Mouse (Mus musculus) spleen, adult 2 months (tissue): ENCODE measurements around the gene Iqschfp. TPM values are rescaled to one million over a fixed set of nuclear protein-coding genes. Genes with fewer than 3 reads are reported as not detected.

Experiments
- DNase-seq, 2 experiments: peaks; one replicate each; pipeline versions ENCODE4 v3.0.0 to v3.0.0-alpha.2; 2012 to 2021; ENCODE audit warnings: low spot score in 2 of 2, low read depth in 1 of 2
- H3K27ac ChIP-seq: fragments of 200-500 bp; 2 replicates; pipeline ENCODE4 v1.5.1; 2012; ENCODE audit warnings: low read length, inconsistent platforms; ENCODE audit not compliant: insufficient read depth
- H3K27me3 ChIP-seq: fragments of 200-500 bp; 2 replicates; pipeline ENCODE4 v1.6.1; 2012; ENCODE audit warnings: mild to moderate bottlenecking, moderate library complexity, low read length, inconsistent platforms; ENCODE audit not compliant: control insufficient read depth, insufficient read depth
- H3K36me3 ChIP-seq: fragments of 200-500 bp; 2 replicates; pipeline ENCODE4 v1.6.1; 2012; ENCODE audit warnings: mild to moderate bottlenecking, low read length, inconsistent platforms; ENCODE audit not compliant: control insufficient read depth, insufficient read depth
- H3K4me1 ChIP-seq: fragments of 200-500 bp; 2 replicates; pipeline ENCODE4 v1.6.1; 2011; ENCODE audit warnings: inconsistent platforms; ENCODE audit not compliant: control insufficient read depth, insufficient read depth, insufficient read length
- H3K4me3 ChIP-seq: fragments of 200-500 bp; 2 replicates; pipeline ENCODE4 v1.5.1; 2011; ENCODE audit warnings: mild to moderate bottlenecking, inconsistent platforms; ENCODE audit not compliant: insufficient read depth, insufficient read length; ENCODE audit errors: extremely low read depth
- CTCF ChIP-seq: fragments of 200-500 bp; IDR thresholded peaks from 2 replicates; pipeline ENCODE4 v1.5.1; 2011; ENCODE audit warnings: mild to moderate bottlenecking, inconsistent platforms; ENCODE audit not compliant: insufficient read depth, insufficient read length, insufficient replicate concordance; ENCODE audit errors: extremely low read depth
- POLR2A ChIP-seq: fragments of 200-500 bp; IDR thresholded peaks from 2 replicates; pipeline ENCODE4 v1.6.1; 2011; ENCODE audit warnings: low read depth, low read length, inconsistent platforms
- WGBS: fragments of 180-500 bp; shearing (Covaris S2); methylation state at CpG from one replicate; pipeline ENCODE4 v1.1.7; 2018; 5-methylcytosine and 5-hydroxymethylcytosine counted together
- polyA plus RNA-seq: library from polyadenylated mRNA; depleted of rRNA; stranded (reverse); fragments of >200 nt; gene quantifications from 2 replicates; pipeline ENCODE4 v1.2.3, GENCODE M21; 2012

Iqschfp gene
- polyA plus RNA-seq, 1 experiment = not detected

- WGBS = 83% methylated on average over 2 of the region's 2 CpGs
- no peak overlapping the region for H3K27ac ChIP-seq
- TF ChIP-seq CTCF = no peak
- TF ChIP-seq POLR2A = no peak
- H3K27me3 ChIP-seq = no peaks in the 10 kb centered on the region
- no peak for DNase-seq
- H3K36me3 ChIP-seq = no peaks in the 10 kb centered on the region
- no peaks in the 10 kb centered on the region for H3K4me1 ChIP-seq
- H3K4me3 ChIP-seq = no peak overlapping the region
Observed at GRCm38 (mm10) chr3:68434897-68435296, 542.9 kb downstream of the Iqschfp start.

GRCm38 (mm10) chr3:68448480-68448879 is 556.4 kb downstream of the Iqschfp start:
- 64% methylated on average over 2 of the region's 2 CpGs for WGBS
- no peaks in the 10 kb centered on the region for H3K27me3 ChIP-seq
- no peaks in the 10 kb centered on the region for H3K36me3 ChIP-seq
- TF ChIP-seq CTCF (no peak), POLR2A (no peak)
- no peak overlapping the region for H3K27ac ChIP-seq
- H3K4me3 ChIP-seq = no peak overlapping the region
- DNase-seq = no peak
- H3K4me1 ChIP-seq = no peaks in the 10 kb centered on the region

- Histone ChIP-seq H3K4me1 (no peaks in the 10 kb centered on the region), H3K36me3 (no peaks in the 10 kb centered on the region), H3K27me3 (no peaks in the 10 kb centered on the region), H3K4me3 (no peak overlapping the region), H3K27ac (no peak overlapping the region)
- DNase-seq = no peak
- 90% methylated on average over 1 of the region's 1 CpGs for WGBS
- TF ChIP-seq POLR2A (no peak), CTCF (no peak)
Observed at GRCm38 (mm10) chr3:68451634-68452033, 559.6 kb downstream of the Iqschfp start.

GRCm38 (mm10) chr3:68453266-68453665 is 561.2 kb downstream of the Iqschfp start:
- no peak for DNase-seq
- TF ChIP-seq POLR2A = no peak
- no peak for TF ChIP-seq CTCF
- Histone ChIP-seq H3K4me1 (no peaks in the 10 kb centered on the region), H3K27ac (no peak overlapping the region), H3K36me3 (no peaks in the 10 kb centered on the region), H3K27me3 (no peaks in the 10 kb centered on the region), H3K4me3 (no peak overlapping the region)
- 14% methylated on average over 5 of the region's 5 CpGs for WGBS

GRCm38 (mm10) chr3:68453719-68454455 is 561.9 kb downstream of the Iqschfp start:
- TF ChIP-seq POLR2A (no peak), CTCF (no peak)
- no peaks in the 10 kb centered on the region for H3K27me3 ChIP-seq
- H3K27ac ChIP-seq = no peak overlapping the region
- H3K36me3 ChIP-seq = no peaks in the 10 kb centered on the region
- H3K4me3 ChIP-seq = no peak overlapping the region
- DNase-seq = no peak
- no peaks in the 10 kb centered on the region for H3K4me1 ChIP-seq
- WGBS = 72% methylated on average over 10 of the region's 10 CpGs

- Histone ChIP-seq H3K36me3 (no peaks in the 10 kb centered on the region), H3K4me1 (no peaks in the 10 kb centered on the region), H3K27me3 (no peaks in the 10 kb centered on the region), H3K27ac (no peak overlapping the region), H3K4me3 (no peak overlapping the region)
- DNase-seq = no peak
- 72% methylated on average over 5 of the region's 5 CpGs for WGBS
- no peak for TF ChIP-seq CTCF
- TF ChIP-seq POLR2A = no peak
Observed at GRCm38 (mm10) chr3:68466643-68467042, 574.6 kb downstream of the Iqschfp start.

- Histone ChIP-seq H3K4me1 (no peaks in the 10 kb centered on the region), H3K27me3 (no peaks in the 10 kb centered on the region), H3K36me3 (no peaks in the 10 kb centered on the region), H3K4me3 (no peak overlapping the region), H3K27ac (no peak overlapping the region)
- DNase-seq = no peak
- TF ChIP-seq CTCF (no peak), POLR2A (no peak)
- WGBS = 21% methylated on average over 10 of the region's 10 CpGs
Observed at GRCm38 (mm10) chr3:68467941-68468687, 576.1 kb downstream of the Iqschfp start.
